Mouse (Mus musculus) midbrain, embryonic 12.5 days (tissue): ENCODE results near the gene Ino80d. TPM values are rescaled to one million over a fixed set of nuclear protein-coding genes. Genes with fewer than 3 reads are reported as not detected.
"Not testable (repeated sequence)": the region's sequence is repeated elsewhere in the genome, so short reads cannot be mapped to it uniquely, and the experiment has no call there.

Experiments used
- ATAC-seq: fragments of 200-750 bp; cut with Nextera tagmentation; 2 replicates; pipeline ENCODE4 v1.8.0; 2017; ENCODE audit warnings: low read depth, moderate TSS enrichment, moderate library complexity; ENCODE audit not compliant: low FRiP score
- H3K27ac ChIP-seq: fragments of 300-500 bp; sonication (generic); replicated peaks from 2 replicates; pipeline ENCODE4 v1.5.1; 2016; ENCODE audit warnings: mild to moderate bottlenecking
- H3K27me3 ChIP-seq: fragments of 300-500 bp; sonication (generic); 2 replicates; pipeline ENCODE4 v1.6.1; 2016; ENCODE audit warnings: mild to moderate bottlenecking
- H3K36me3 ChIP-seq: fragments of 300-500 bp; sonication (generic); 2 replicates; pipeline ENCODE4 v1.6.1; 2016
- H3K4me1 ChIP-seq: fragments of 300-500 bp; sonication (generic); 2 replicates; pipeline ENCODE4 v1.6.1; 2016
- H3K4me2 ChIP-seq: fragments of 300-500 bp; sonication (generic); replicated peaks from 2 replicates; pipeline ENCODE4 v1.6.1; 2016; ENCODE audit warnings: mild to moderate bottlenecking, moderate library complexity
- H3K4me3 ChIP-seq: fragments of 300-500 bp; sonication (generic); 2 replicates; pipeline ENCODE4 v1.5.1; 2016; ENCODE audit warnings: mild to moderate bottlenecking
- H3K9ac ChIP-seq: fragments of 300-500 bp; sonication (generic); replicated peaks from 2 replicates; pipeline ENCODE4 v1.6.1; 2016; ENCODE audit warnings: mild to moderate bottlenecking, moderate library complexity
- H3K9me3 ChIP-seq: fragments of 300-500 bp; sonication (generic); 2 replicates; pipeline ENCODE4 v1.6.1; 2016; ENCODE audit warnings: mild to moderate bottlenecking
- WGBS: fragments of 180-500 bp; shearing (Covaris S2); methylation state at CpG from one replicate; pipeline ENCODE4 v1.1.7; 2016; 5-methylcytosine and 5-hydroxymethylcytosine counted together
- polyA plus RNA-seq: library from polyadenylated mRNA; unstranded; fragments of >200 nt; fragmentation: Nextera tagmentation; extraction: Ambion mirVana; gene quantifications from 2 replicates; pipeline ENCODE4 v1.2.1, GENCODE M21; 2016

Ino80d gene
- 11.8 and 12.4 TPM in 2 replicates for polyA plus RNA-seq

DNA sequence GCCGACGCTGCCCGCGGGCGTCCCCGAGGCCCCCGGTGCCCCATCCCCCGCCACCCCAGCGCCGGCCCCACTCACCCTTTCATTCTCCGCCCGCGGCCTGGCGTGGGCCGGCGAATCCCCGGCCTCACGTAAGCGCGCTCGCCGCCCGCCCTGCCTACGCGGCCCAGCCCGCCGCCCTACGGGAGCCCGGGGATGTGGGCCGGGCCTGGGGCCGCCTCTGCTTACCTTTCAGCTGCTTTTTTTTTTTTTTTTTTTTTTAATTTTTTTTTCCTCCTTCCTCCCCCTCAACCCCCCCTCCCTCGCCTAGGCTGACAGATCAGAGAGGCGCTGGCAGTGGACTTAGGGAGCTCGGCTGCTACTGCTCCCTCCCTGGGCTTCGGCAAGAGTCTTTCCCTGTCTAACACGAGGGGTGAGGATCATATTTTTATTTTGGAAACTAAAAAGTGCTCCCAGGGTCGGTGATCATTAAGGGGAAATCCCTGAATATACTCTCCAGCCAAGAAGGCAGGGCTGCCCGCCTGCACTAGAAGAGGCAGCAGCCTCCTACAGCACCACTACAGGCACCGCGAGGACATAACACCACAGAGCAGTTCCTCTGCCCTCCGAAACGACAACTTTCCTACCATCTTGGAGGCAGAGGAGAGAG lies at the start of gene Ino80d:
Ino80d (minus strand) TSS at position 532 of the 646 bp plus-strand sequence.
- 0% methylated on average over 24 of the region's 42 CpGs for WGBS
- H3K4me1 ChIP-seq, result peaks cover 37% of the 10 kb centered on the region
- H3K27me3 ChIP-seq, result no peaks in the 10 kb centered on the region
- peak within 1 kb of the TSS; percentile 99 for H3K4me3 ChIP-seq
- ATAC-seq, result peak; percentile 89
- H3K9me3 ChIP-seq, result no peaks in the 10 kb centered on the region
- H3K9ac ChIP-seq, result peak within 1 kb of the TSS; percentile 100
- 0 out of 2 replicates have a peak, but pooled peaks cover 10% of the 10 kb centered on the region for H3K36me3 ChIP-seq
- peak within 1 kb of the TSS; percentile 97 for H3K27ac ChIP-seq
- peak within 1 kb of the TSS; percentile 88 for H3K4me2 ChIP-seq

DNA sequence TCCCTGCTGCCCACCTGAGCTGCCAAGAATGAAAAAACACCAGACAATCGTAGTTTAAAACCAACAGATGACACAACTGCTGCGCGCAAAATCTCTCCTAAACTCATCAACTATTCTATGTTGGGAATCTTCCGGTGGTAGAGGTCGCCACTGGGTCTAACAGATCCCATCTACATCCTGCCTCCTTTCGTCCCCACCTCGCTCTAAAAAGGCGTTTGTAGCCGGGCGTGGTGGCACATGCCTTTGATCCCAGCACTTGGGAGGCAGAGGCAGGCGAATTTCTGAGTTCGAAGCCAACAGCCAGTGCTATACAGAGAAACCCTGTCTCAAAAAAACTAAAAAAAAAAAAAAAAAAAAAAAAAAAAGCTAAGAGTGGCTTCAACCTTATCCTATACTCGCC lies 25.8 kb upstream of the Ino80d start:
- no peak overlapping the region for H3K4me3 ChIP-seq
- no peak overlapping the region for H3K9ac ChIP-seq
- no peaks in the 10 kb centered on the region for H3K9me3 ChIP-seq
- H3K4me2 ChIP-seq, result no peak overlapping the region
- no peaks in the 10 kb centered on the region for H3K27me3 ChIP-seq
- 95% methylated on average over 13 of the region's 13 CpGs for WGBS
- H3K36me3 ChIP-seq, result peaks cover 52% of the 10 kb centered on the region
- H3K4me1 ChIP-seq, result no peaks in the 10 kb centered on the region
- H3K27ac ChIP-seq, result no peak overlapping the region
- no peak for ATAC-seq

DNA sequence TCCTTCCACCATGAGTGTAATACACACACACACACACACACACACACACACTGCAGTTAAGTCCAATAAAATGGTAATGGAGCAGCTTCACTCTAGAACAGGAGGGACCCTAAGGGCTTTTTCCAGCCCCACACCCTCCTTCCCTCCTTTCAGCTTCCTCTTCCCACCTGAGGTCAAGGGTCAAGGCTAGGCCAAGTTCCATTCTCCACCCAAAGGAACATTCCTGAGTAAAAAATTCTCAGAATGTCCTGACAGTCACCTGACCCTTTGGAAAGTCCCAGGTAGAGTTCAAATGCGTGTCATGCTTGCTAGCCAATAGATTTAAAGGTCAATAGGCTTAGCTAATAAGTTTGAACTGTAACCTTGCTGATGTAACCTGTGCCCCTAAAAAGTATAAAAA lies 24.1 kb upstream of the Ino80d start:
- H3K4me1 ChIP-seq, ATAC-seq, H3K4me2 ChIP-seq, H3K27me3 ChIP-seq, H3K27ac ChIP-seq, H3K4me3 ChIP-seq, H3K9ac ChIP-seq, H3K9me3 ChIP-seq: not testable (repeated sequence)
- 98% methylated on average over 1 of the region's 1 CpGs for WGBS
- peaks cover 36% of the 10 kb centered on the region for H3K36me3 ChIP-seq

DNA sequence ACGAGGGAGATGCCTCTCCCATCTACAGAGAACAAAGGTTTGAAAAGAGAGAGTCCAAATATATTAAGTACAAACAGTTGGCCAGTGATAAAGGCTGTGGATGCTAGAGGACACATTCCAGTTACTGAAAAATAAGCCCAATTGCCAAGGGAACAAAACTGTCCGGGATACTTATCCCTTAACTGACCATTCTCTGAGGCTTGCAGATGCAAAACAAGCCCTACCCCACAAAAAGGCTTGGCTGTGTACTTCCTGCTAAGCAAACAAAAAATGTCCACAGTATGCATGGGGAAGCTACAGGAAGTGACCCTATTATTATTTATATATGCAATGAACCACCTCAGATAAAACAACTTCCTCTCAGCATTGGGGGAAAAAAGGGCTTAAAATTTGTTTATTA lies 23.5 kb upstream of the Ino80d start:
- no peak overlapping the region for H3K4me3 ChIP-seq

DNA sequence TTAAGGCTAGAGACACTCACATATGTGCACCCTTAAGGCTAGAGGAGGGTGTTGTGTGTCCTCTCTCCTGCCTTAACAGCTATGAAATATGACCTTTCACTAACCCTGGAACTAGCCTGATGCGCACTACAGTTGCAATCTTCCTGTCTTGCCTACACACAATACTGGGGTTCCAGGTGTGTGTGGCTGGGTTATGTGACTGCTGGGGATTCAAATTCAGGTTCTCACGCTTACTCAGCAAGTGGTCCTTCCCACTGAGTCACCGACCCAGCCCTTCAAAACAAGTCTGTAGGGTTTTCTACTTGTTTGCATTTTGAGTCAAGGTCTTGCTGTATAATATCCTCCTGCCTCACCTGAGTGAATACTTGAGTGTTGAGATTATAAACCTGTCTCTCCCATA lies 20.1 kb upstream of the Ino80d start:
- no peak overlapping the region for H3K27ac ChIP-seq
- H3K9ac ChIP-seq, result no peak overlapping the region
- 82% methylated on average over 3 of the region's 3 CpGs for WGBS
- no peaks in the 10 kb centered on the region for H3K9me3 ChIP-seq
- H3K27me3 ChIP-seq, result no peaks in the 10 kb centered on the region
- H3K4me1 ChIP-seq, result 0 out of 2 replicates have a peak, but pooled peaks cover 5% of the 10 kb centered on the region
- no peak overlapping the region for H3K4me3 ChIP-seq
- H3K36me3 ChIP-seq, result peaks cover 13% of the 10 kb centered on the region
- no peak overlapping the region for H3K4me2 ChIP-seq
- no peak for ATAC-seq

More for the DNA sequence above, 23.5 kb upstream of the Ino80d start:
- H3K36me3 ChIP-seq, result peaks cover 31% of the 10 kb centered on the region
- 82% methylated on average over 2 of the region's 2 CpGs for WGBS
- H3K4me1 ChIP-seq, result no peaks in the 10 kb centered on the region
- H3K9me3 ChIP-seq, result no peaks in the 10 kb centered on the region
- H3K27me3 ChIP-seq, result no peaks in the 10 kb centered on the region
- ATAC-seq, result no peak
- H3K9ac ChIP-seq, result no peak overlapping the region
- no peak overlapping the region for H3K4me2 ChIP-seq
- no peak overlapping the region for H3K27ac ChIP-seq

DNA sequence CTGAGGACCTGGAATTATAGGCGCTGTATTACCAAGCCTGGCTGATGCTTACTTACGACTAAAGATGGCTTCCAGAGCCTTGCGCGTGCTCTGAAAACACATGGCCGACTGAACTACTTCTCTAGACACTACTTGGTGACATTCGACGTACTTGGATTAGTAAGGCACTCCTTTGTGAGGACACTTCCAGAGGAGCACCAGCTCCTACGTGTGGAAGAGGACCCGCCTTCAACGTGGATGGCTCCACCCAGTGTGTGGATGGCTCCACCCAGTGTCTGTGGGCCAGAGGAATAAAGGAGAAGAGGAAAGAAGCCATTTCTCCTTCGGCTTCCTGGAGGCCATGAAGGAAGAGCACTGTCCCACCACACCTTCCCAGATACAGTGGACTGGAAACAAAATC lies 17.3 kb upstream of the Ino80d start:
- Histone ChIP-seq H3K4me2 (no peak overlapping the region), H3K9me3 (0 out of 2 replicates have a peak, but pooled peaks cover 4% of the 10 kb centered on the region), H3K36me3 (0 out of 2 replicates have a peak, but pooled peaks cover 4% of the 10 kb centered on the region), H3K9ac (no peak overlapping the region), H3K4me1 (peaks cover 9% of the 10 kb centered on the region; the same call in 1 of the 2 replicates), H3K27ac (no peak overlapping the region), H3K4me3 (no peak overlapping the region), H3K27me3 (no peaks in the 10 kb centered on the region)
- no peak for ATAC-seq
- WGBS, result 91% methylated on average over 11 of the region's 11 CpGs

DNA sequence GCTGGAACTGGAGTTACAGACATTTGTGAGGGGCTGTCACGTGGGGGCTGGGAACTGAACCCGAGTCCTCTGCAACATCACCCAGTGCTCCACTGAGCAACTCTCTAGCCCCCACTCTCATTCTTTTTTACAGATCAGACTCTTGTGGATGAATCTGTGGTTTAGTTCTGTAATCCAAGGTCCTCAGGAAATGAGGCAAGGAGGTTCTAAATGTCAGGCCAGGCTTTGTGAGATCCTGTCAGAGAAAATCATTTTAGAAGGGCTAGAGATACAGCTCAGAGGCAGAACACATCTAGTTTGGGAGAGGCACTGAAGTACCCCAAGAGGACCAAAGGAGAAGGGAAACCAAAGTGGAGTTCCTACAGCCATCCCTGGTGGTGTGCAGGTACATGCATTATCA lies 16.4 kb upstream of the Ino80d start:
- Histone ChIP-seq H3K27me3 (no peaks in the 10 kb centered on the region), H3K36me3 (peaks cover 4% of the 10 kb centered on the region; the same call in 1 of the 2 replicates), H3K27ac (no peak overlapping the region), H3K4me2 (no peak overlapping the region), H3K9me3 (0 out of 2 replicates have a peak, but pooled peaks cover 4% of the 10 kb centered on the region), H3K4me1 (peaks cover 9% of the 10 kb centered on the region; the same call in 1 of the 2 replicates), H3K4me3 (no peak overlapping the region), H3K9ac (no peak overlapping the region)
- no peak for ATAC-seq
- WGBS, result 85% methylated on average over 2 of the region's 2 CpGs

DNA sequence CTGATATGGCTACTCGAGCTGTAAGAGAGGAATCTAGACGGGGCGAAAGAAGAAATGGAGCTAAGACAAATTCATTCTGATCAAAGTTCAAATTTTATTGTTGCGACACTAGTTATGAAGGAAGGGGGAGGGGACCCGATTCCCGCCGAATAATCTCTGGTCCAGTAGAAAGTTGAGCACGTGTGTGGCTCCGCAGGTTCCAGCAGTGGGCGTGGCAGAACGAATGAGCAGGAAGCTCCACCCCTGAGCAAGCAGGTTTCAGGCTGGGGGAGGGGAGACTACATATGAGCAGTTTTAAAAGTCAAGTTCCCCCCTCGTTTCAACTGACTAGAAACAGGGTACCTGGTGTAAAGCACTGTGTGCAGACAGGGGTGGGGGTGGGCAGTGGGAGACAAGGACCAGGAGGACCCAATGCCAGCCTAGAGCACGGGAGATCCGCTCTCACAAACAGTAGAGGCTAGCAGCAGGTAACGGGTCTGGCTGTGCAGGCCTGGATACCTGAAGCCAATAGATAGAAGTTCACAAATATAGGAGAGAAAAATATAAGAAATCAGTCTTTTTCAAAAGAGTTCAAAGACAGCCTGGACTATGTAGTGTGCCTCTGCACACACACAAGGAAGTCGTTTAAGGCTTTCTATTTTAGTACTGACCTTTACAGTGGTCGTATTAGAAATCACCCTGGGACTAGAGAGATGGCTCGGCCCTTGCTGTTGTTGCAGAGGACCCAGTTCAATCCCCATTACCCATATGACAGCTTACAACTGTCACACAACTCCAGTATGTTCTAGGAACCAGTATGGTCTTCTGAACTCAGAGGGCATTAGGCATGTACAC lies 15.6 kb upstream of the Ino80d start:
- H3K4me1 ChIP-seq, result peaks cover 9% of the 10 kb centered on the region; the same call in 1 of the 2 replicates
- H3K27ac ChIP-seq, result no peak overlapping the region
- 16% methylated on average over 18 of the region's 18 CpGs for WGBS
- H3K36me3 ChIP-seq, result peaks cover 4% of the 10 kb centered on the region; the same call in 1 of the 2 replicates
- H3K9ac ChIP-seq, result no peak overlapping the region
- ATAC-seq, result peak; percentile 54; the same call in 1 of the 2 replicates
- peak overlapping the region; percentile 18; the same call in 1 of the 2 replicates for H3K4me3 ChIP-seq
- peak overlapping the region; percentile 46 for H3K4me2 ChIP-seq
- 0 out of 2 replicates have a peak, but pooled peaks cover 4% of the 10 kb centered on the region for H3K9me3 ChIP-seq
- no peaks in the 10 kb centered on the region for H3K27me3 ChIP-seq

DNA sequence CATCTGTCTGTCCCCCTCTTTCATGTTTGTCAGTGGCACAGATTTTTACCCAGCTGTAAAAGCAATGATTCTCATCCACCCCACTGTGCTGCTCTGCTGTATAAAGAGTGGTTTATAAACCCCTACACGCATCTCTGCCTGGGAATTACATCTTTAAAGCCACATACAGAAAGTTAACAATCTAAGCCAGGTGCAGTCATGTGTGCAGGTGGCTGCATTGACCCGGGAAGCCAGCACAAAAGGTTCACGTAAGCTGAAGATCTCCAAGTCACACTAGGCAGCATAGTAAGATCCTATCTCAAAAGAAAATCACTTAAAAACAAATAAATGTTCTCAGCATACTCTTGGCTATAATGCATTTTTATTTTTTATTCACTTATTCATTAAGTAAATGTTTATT lies 14.8 kb upstream of the Ino80d start:
- no peak for ATAC-seq
- 0 out of 2 replicates have a peak, but pooled peaks cover 4% of the 10 kb centered on the region for H3K9me3 ChIP-seq
- WGBS, result 19% methylated on average over 3 of the region's 3 CpGs
- peak overlapping the region; percentile 46; the same call in 1 of the 2 replicates for H3K4me2 ChIP-seq
- H3K27me3 ChIP-seq, result no peaks in the 10 kb centered on the region
- peaks cover 9% of the 10 kb centered on the region; the same call in 1 of the 2 replicates for H3K4me1 ChIP-seq
- 0 out of 2 replicates have a peak overlapping the region, but pooled peaks have one; percentile 0 for H3K27ac ChIP-seq
- no peak overlapping the region for H3K9ac ChIP-seq
- no peak overlapping the region for H3K4me3 ChIP-seq
- peaks cover 5% of the 10 kb centered on the region; the same call in 1 of the 2 replicates for H3K36me3 ChIP-seq

DNA sequence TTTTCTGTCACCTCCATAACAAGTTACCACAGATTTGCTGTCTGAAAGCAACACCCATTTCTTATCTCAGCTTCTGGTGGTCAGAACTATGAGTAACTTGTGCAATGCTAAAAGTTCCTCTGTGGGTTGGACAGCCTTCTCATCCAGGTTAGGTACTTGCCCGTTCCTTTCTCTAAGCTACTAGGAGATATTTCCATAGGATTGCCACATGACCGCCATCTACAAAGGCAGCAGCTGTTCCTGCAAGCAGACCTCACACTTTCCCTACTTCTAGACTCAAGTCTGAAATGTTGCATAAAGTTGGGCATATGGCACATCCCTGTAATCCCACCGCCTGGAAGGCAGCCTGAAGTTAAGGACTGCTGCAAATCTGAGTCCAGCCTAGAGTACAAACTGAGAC lies 11.7 kb upstream of the Ino80d start:
- ATAC-seq, result no peak
- WGBS, result 94% methylated on average over 3 of the region's 3 CpGs
- peaks cover 27% of the 10 kb centered on the region for H3K36me3 ChIP-seq

DNA sequence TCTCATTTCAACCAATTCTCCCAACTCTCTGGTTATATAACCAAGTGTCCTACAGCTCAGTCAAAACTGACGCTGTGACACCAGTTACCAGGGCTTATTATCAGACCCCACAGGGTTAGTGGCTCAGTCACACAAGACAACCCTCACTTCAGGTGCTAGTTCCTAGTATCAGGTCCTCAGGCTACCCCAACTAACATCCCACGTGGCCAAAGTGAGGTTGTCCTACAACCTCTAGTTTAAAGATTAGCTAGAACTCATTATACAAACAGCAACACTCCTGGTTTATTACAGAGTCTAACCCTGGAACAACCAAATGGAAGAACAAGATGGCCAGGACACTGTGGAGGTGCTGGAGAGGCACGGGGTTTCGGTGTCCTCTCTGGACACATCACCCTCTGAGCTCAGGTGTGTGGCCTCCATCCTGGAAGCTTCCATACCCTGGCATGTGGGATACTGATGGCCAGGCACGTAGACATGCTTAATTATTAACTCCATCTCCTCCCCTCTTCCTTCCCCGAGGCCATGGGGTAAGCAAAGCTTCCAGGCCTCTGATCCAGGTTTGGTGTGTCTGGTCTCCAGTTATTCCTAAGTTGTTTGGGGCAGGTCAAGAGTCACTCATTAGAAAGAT lies 9.5 kb upstream of the Ino80d start:
- no peaks in the 10 kb centered on the region for H3K27me3 ChIP-seq
- H3K36me3 ChIP-seq, result peaks cover 48% of the 10 kb centered on the region
- no peak overlapping the region for H3K27ac ChIP-seq
- no peak for ATAC-seq
- H3K9me3 ChIP-seq, result 0 out of 2 replicates have a peak, but pooled peaks cover 7% of the 10 kb centered on the region
- H3K4me1 ChIP-seq, result peaks cover under 1% of the 10 kb centered on the region; the same call in 1 of the 2 replicates
- H3K9ac ChIP-seq, result no peak overlapping the region
- 92% methylated on average over 6 of the region's 6 CpGs for WGBS
- H3K4me3 ChIP-seq, result no peak overlapping the region
- no peak overlapping the region for H3K4me2 ChIP-seq

More for the DNA sequence above, 11.7 kb upstream of the Ino80d start:
- H3K27me3 ChIP-seq, result no peaks in the 10 kb centered on the region
- H3K4me1 ChIP-seq, result peaks cover 9% of the 10 kb centered on the region; the same call in 1 of the 2 replicates
- H3K4me3 ChIP-seq, result no peak overlapping the region
- H3K9ac ChIP-seq, result no peak overlapping the region
- H3K4me2 ChIP-seq, result no peak overlapping the region
- H3K9me3 ChIP-seq, result 0 out of 2 replicates have a peak, but pooled peaks cover 4% of the 10 kb centered on the region
- H3K27ac ChIP-seq, result no peak overlapping the region
